Comparison of ENCODE assay signal across 13 mouse cellular contexts in the genomic region with DNA sequence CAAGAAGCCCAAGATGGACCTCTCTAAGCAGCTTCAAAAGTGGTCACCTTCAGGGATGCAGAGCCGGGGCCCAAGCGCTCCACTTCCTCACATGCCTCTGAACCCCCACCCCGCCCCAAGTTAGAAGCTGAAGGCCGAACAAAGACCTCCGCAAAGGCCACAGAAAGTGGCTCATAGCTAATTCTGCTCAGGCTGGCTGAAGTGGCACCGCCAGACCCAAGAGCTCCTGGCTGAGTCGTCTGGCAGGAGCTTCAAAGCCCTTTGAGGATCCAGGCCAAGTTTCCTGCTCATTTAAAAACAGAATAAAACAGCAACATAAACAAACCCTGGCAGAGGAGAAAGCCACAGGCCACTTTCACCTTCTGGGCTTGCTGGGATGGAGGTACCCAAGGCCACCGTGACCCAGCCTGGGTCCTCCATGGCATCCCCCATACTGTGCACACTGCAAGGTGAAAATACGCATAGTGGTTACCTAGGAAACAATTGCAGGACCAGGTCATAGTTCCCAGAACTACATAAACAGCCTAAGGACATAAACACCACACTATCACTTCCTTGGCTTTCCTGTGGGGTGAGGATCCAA. TPM values are rescaled to one million over a fixed set of nuclear protein-coding genes. Genes with fewer than 3 reads are reported as not detected.
DNase-seq lines count a peak whose midpoint lies in the region; ATAC-seq lines count a peak whose summit lies in the region.
"Had no signal": no experiment of that assay in that cellular context is flagged by ENCODE, and none has a peak within 500 bp of the region (broad histone marks: within the 10 kb centered on the region; RNA-seq: fewer than 3 reads in every experiment).

No protein-coding gene starts in this region.

- H3K27me3 ChIP-seq in limb, embryonic 15.5 days: no peaks in the 10 kb centered on the region
- no peaks in the 10 kb centered on the region for H3K27me3 ChIP-seq in limb, embryonic 10.5 days (ENCODE audit: low read depth, poor library complexity, severe bottlenecking)
- H3K27me3 ChIP-seq: kidney, embryonic 15.5 days; neural tube, embryonic 15.5 days had no signal

- no peaks in the 10 kb centered on the region for H3K9me3 ChIP-seq in limb, embryonic 15.5 days
- no peaks in the 10 kb centered on the region for H3K9me3 ChIP-seq in limb, embryonic 10.5 days (replicated peaks)
- H3K9me3 ChIP-seq: kidney, embryonic 15.5 days; neural tube, embryonic 15.5 days had no signal

- peaks cover 27% of the 10 kb centered on the region for H3K4me1 ChIP-seq in limb, embryonic 15.5 days
- peaks cover 23% of the 10 kb centered on the region for H3K4me1 ChIP-seq in limb, embryonic 10.5 days
- H3K4me1 ChIP-seq: neural tube, embryonic 15.5 days had no signal

- H3K9ac ChIP-seq in limb, embryonic 15.5 days: no peak overlapping the region
- H3K9ac ChIP-seq: kidney, embryonic 15.5 days; liver, embryonic 14.5 days; neural tube, embryonic 15.5 days had no signal

- H3K4me3 ChIP-seq in limb, embryonic 15.5 days: no peak overlapping the region
- H3K4me3 ChIP-seq in limb, embryonic 10.5 days: no peak overlapping the region
- H3K4me3 ChIP-seq: kidney, embryonic 15.5 days; neural tube, embryonic 15.5 days had no signal

- DNase-seq in adrenal gland, adult 2 months: peak; percentile 68
- no peak for DNase-seq in adrenal gland, adult 18-20 months (ENCODE audit: low spot score in 2 of 2)
- no peak for DNase-seq in limb, embryonic 10.5 days (ENCODE audit: low spot score)
- DNase-seq in adrenal gland, postnatal 14 days: peak; percentile 47
- DNase-seq in left cerebral cortex, postnatal 10 days (ENCODE audit: extremely low spot score in 1 of 2, low spot score in 2 of 2): peak; percentile 62 to 64
- DNase-seq in thymus, postnatal 4 days: no peak
- DNase-seq in thymus, postnatal 0 days (ENCODE audit: low spot score): no peak
- DNase-seq: heart, postnatal 4 days; spleen, adult 18-20 months had no signal

- H3K36me3 ChIP-seq in limb, embryonic 15.5 days: no peaks in the 10 kb centered on the region
- H3K36me3 ChIP-seq in limb, embryonic 10.5 days: no peaks in the 10 kb centered on the region
- H3K36me3 ChIP-seq: kidney, embryonic 15.5 days; neural tube, embryonic 15.5 days had no signal

- WGBS in limb, embryonic 15.5 days: 53% methylated on average over 9 of the region's 9 CpGs
- 70% methylated on average over 9 of the region's 9 CpGs for WGBS in limb, embryonic 10.5 days

- intact Hi-C loops in left cerebral cortex, postnatal 10 days (cut with DNase I): no loop called here

- ATAC-seq in limb, embryonic 15.5 days (ENCODE audit: insufficient number of reproducible peaks, low FRiP score, low TSS enrichment, low read depth): no peak

- H3K27ac ChIP-seq in limb, embryonic 15.5 days: 0 out of 2 replicates have a peak overlapping the region, but pooled peaks have one; percentile 48
- no peak overlapping the region for H3K27ac ChIP-seq in limb, embryonic 10.5 days
- H3K27ac ChIP-seq: kidney, embryonic 15.5 days; liver, embryonic 14.5 days; neural tube, embryonic 15.5 days had no signal

- no peak overlapping the region for H3K4me2 ChIP-seq in limb, embryonic 15.5 days
- H3K4me2 ChIP-seq: kidney, embryonic 15.5 days; neural tube, embryonic 15.5 days had no signal

RNA-seq across cellular contexts. Expression of gene Fzd10, which starts 24.6 kb away (rescaled TPM):
- 1 to 10 TPM in 1 of 2 experiments, under 1 TPM in 1; 0.26 to 1.1 TPM for total RNA-seq in adrenal gland, adult 2 months (2021)
- polyA plus RNA-seq in adrenal gland, adult 2 months (2012; rRNA removed): 3.3 and 3.9 TPM in 2 replicates
- total RNA-seq in adrenal gland, adult 18-20 months (2021): under 1 TPM; 0.16 to 0.40 TPM
- 5.9 and 7.7 TPM in 2 replicates for polyA plus RNA-seq in limb, embryonic 15.5 days (2015; fragmentation: Nextera tagmentation; extraction: Ambion mirVana)
- polyA plus RNA-seq in limb, embryonic 10.5 days (2016; fragmentation: Nextera tagmentation; extraction: Ambion mirVana): 8.1 and 10.5 TPM in 2 replicates
- total RNA-seq in adrenal gland, postnatal 14 days (2021): 0.19 and 0.98 TPM in 2 replicates
- total RNA-seq in left cerebral cortex, postnatal 10 days (2021): 1 to 10 TPM; 3.8 to 7.2 TPM
- polyA plus RNA-seq in thymus, postnatal 0 days (2015; fragmentation: Nextera tagmentation; extraction: Ambion mirVana): 3.1 TPM in 2 replicates

Comparison
In these comparisons a context has a peak if more than half of its experiments do, and no peak if none do; other contexts are left out.
1. DNase-seq: peak in adrenal gland, adult 2 months (single experiment), adrenal gland, postnatal 14 days (single experiment) and left cerebral cortex, postnatal 10 days (2 of 2); none in adrenal gland, adult 18-20 months (0 of 2), limb, embryonic 10.5 days (single experiment), thymus, postnatal 4 days (single experiment) and thymus, postnatal 0 days (single experiment).